Mouse (Mus musculus) hindbrain, embryonic 16.5 days (tissue): Measurements from ENCODE around the gene Socs2. TPM values are rescaled to one million over a fixed set of nuclear protein-coding genes. Genes with fewer than 3 reads are reported as not detected.

Source experiments
- ATAC-seq: fragments of 200-750 bp; cut with Nextera tagmentation; 2 replicates; pipeline ENCODE4 v1.8.0; 2017; ENCODE audit warnings: moderate TSS enrichment, moderate library complexity
- H3K27ac ChIP-seq: fragments of 300-500 bp; sonication (generic); 2 replicates; pipeline ENCODE4 v1.5.1; 2014; ENCODE audit warnings: low read depth, mild to moderate bottlenecking, control low read depth, low read length, moderate library complexity
- H3K27me3 ChIP-seq: fragments of 300-500 bp; sonication (generic); replicated peaks from 2 replicates; pipeline ENCODE4 v1.6.1; 2014; ENCODE audit warnings: low read length; ENCODE audit not compliant: control insufficient read depth, insufficient read depth
- H3K36me3 ChIP-seq: fragments of 300-500 bp; sonication (generic); 2 replicates; pipeline ENCODE4 v1.6.1; 2014; ENCODE audit warnings: mild to moderate bottlenecking, low read length, moderate library complexity, mixed read lengths; ENCODE audit not compliant: control insufficient read depth, insufficient read depth
- H3K4me1 ChIP-seq: fragments of 300-500 bp; sonication (generic); 2 replicates; pipeline ENCODE4 v1.6.1; 2014; ENCODE audit warnings: low read depth, low read length; ENCODE audit not compliant: control insufficient read depth, insufficient read depth
- H3K4me2 ChIP-seq: fragments of 300-500 bp; sonication (generic); 2 replicates; pipeline ENCODE4 v1.6.1; 2014; ENCODE audit warnings: mild to moderate bottlenecking, low read length, control low read depth, moderate library complexity
- H3K4me3 ChIP-seq: fragments of 300-500 bp; sonication (generic); 2 replicates; pipeline ENCODE4 v1.5.1; 2014; ENCODE audit warnings: mild to moderate bottlenecking, low read length, control low read depth, moderate library complexity
- H3K9ac ChIP-seq: fragments of 300-500 bp; sonication (generic); 2 replicates; pipeline ENCODE4 v1.6.1; 2014; ENCODE audit warnings: low read depth, mild to moderate bottlenecking, control low read depth, low read length, moderate library complexity
- H3K9me3 ChIP-seq: fragments of 300-500 bp; sonication (generic); 2 replicates; pipeline ENCODE4 v1.6.1; 2014; ENCODE audit warnings: mild to moderate bottlenecking, low read length, moderate library complexity; ENCODE audit not compliant: control insufficient read depth
- WGBS: fragments of 180-500 bp; shearing (Covaris S2); extraction: QIAGEN DNeasy Blood & Tissue Kit; methylation state at CpG from one replicate; pipeline ENCODE4 v1.1.7; 2014; 5-methylcytosine and 5-hydroxymethylcytosine counted together
- polyA plus RNA-seq: library from polyadenylated mRNA; unstranded; fragments of >200 nt; fragmentation: Nextera tagmentation; extraction: Ambion mirVana; gene quantifications from 2 replicates; pipeline ENCODE4 v1.2.1, GENCODE M21; 2015

Gene Socs2
- polyA plus RNA-seq, 1 experiment from 2014 or later, result 122 TPM

- no peaks in the 10 kb centered on the region for H3K9me3 ChIP-seq
- peak overlapping the region; percentile 90 for H3K9ac ChIP-seq
- peak; percentile 4; the same call in 1 of the 2 replicates for ATAC-seq
- peak overlapping the region; percentile 93 for H3K27ac ChIP-seq
- H3K27me3 ChIP-seq, result no peaks in the 10 kb centered on the region
- H3K4me3 ChIP-seq, result peak overlapping the region; percentile 90
- H3K36me3 ChIP-seq, result no peaks in the 10 kb centered on the region
- H3K4me1 ChIP-seq, result peaks cover 11% of the 10 kb centered on the region
- H3K4me2 ChIP-seq, result peak overlapping the region; percentile 98
- WGBS, result under 1% methylated on average over 15 of the region's 15 CpGs
Observed at GRCm38 (mm10) chr10:95415159-95415532, 1.8 kb downstream of the Socs2 start.

GRCm38 (mm10) chr10:95414316-95415158, 2.4 kb downstream of the Socs2 start:
- under 1% methylated on average over 64 of the region's 65 CpGs for WGBS
- peaks cover 11% of the 10 kb centered on the region for H3K4me1 ChIP-seq
- H3K27ac ChIP-seq, result peak overlapping the region; percentile 93
- H3K27me3 ChIP-seq, result no peaks in the 10 kb centered on the region
- H3K4me2 ChIP-seq, result peak overlapping the region; percentile 98
- H3K4me3 ChIP-seq, result peak overlapping the region; percentile 90
- H3K36me3 ChIP-seq, result no peaks in the 10 kb centered on the region
- peak overlapping the region; percentile 90 for H3K9ac ChIP-seq
- no peaks in the 10 kb centered on the region for H3K9me3 ChIP-seq
- peak; percentile 26; the same call in 1 of the 2 replicates for ATAC-seq

GRCm38 (mm10) chr10:95411139-95411538, 5.8 kb downstream of the Socs2 start:
- Histone ChIP-seq H3K9me3 (no peaks in the 10 kb centered on the region), H3K4me1 (peaks cover 6% of the 10 kb centered on the region), H3K9ac (no peak overlapping the region), H3K4me3 (no peak overlapping the region), H3K36me3 (no peaks in the 10 kb centered on the region), H3K4me2 (no peak overlapping the region), H3K27me3 (no peaks in the 10 kb centered on the region), H3K27ac (no peak overlapping the region)
- ATAC-seq, result no peak
- 89% methylated on average over 9 of the region's 9 CpGs for WGBS

- Histone ChIP-seq H3K4me3 (no peak overlapping the region), H3K4me1 (peaks cover 6% of the 10 kb centered on the region), H3K36me3 (no peaks in the 10 kb centered on the region), H3K9me3 (no peaks in the 10 kb centered on the region), H3K27ac (no peak overlapping the region), H3K9ac (no peak overlapping the region), H3K4me2 (no peak overlapping the region), H3K27me3 (no peaks in the 10 kb centered on the region)
- ATAC-seq, result no peak
- 91% methylated on average over 7 of the region's 7 CpGs for WGBS
Observed at GRCm38 (mm10) chr10:95410709-95411108, 6.3 kb downstream of the Socs2 start.

GRCm38 (mm10) chr10:95410209-95410608, 6.8 kb downstream of the Socs2 start:
- Histone ChIP-seq H3K9me3 (no peaks in the 10 kb centered on the region), H3K4me2 (no peak overlapping the region), H3K9ac (no peak overlapping the region), H3K4me3 (no peak overlapping the region), H3K36me3 (no peaks in the 10 kb centered on the region), H3K4me1 (peaks cover 6% of the 10 kb centered on the region), H3K27ac (no peak overlapping the region), H3K27me3 (no peaks in the 10 kb centered on the region)
- 92% methylated on average over 4 of the region's 4 CpGs for WGBS
- ATAC-seq, result no peak

- Histone ChIP-seq H3K27me3 (no peaks in the 10 kb centered on the region), H3K4me1 (peaks cover 6% of the 10 kb centered on the region), H3K27ac (no peak overlapping the region), H3K9me3 (no peaks in the 10 kb centered on the region), H3K36me3 (no peaks in the 10 kb centered on the region), H3K9ac (no peak overlapping the region), H3K4me2 (no peak overlapping the region), H3K4me3 (no peak overlapping the region)
- WGBS, result 89% methylated on average over 7 of the region's 7 CpGs
- no peak for ATAC-seq
Observed at GRCm38 (mm10) chr10:95409149-95409548, 7.8 kb downstream of the Socs2 start.

GRCm38 (mm10) chr10:95408487-95408886, 8.5 kb downstream of the Socs2 start:
- H3K4me3 ChIP-seq, result no peak overlapping the region
- no peak overlapping the region for H3K27ac ChIP-seq
- WGBS, result 81% methylated on average over 9 of the region's 9 CpGs
- no peaks in the 10 kb centered on the region; the same call in 1 of the 2 replicates for H3K4me1 ChIP-seq
- no peaks in the 10 kb centered on the region for H3K9me3 ChIP-seq
- ATAC-seq, result no peak
- H3K36me3 ChIP-seq, result no peaks in the 10 kb centered on the region
- no peak overlapping the region for H3K4me2 ChIP-seq
- no peaks in the 10 kb centered on the region for H3K27me3 ChIP-seq
- no peak overlapping the region for H3K9ac ChIP-seq

- WGBS, result 78% methylated on average over 12 of the region's 12 CpGs
- H3K4me1 ChIP-seq, result no peaks in the 10 kb centered on the region; the same call in 1 of the 2 replicates
- H3K36me3 ChIP-seq, result no peaks in the 10 kb centered on the region; the same call in 1 of the 2 replicates
- no peak overlapping the region for H3K4me2 ChIP-seq
- H3K27ac ChIP-seq, result no peak overlapping the region
- no peaks in the 10 kb centered on the region for H3K27me3 ChIP-seq
- no peak for ATAC-seq
- H3K9me3 ChIP-seq, result no peaks in the 10 kb centered on the region
- H3K4me3 ChIP-seq, result no peak overlapping the region
- no peak overlapping the region for H3K9ac ChIP-seq
Observed at GRCm38 (mm10) chr10:95407541-95408160, 9.3 kb downstream of the Socs2 start.

GRCm38 (mm10) chr10:95404774-95405173, 12.2 kb downstream of the Socs2 start:
- Histone ChIP-seq H3K4me1 (no peaks in the 10 kb centered on the region), H3K4me3 (no peak overlapping the region), H3K9ac (no peak overlapping the region), H3K27ac (no peak overlapping the region), H3K9me3 (no peaks in the 10 kb centered on the region), H3K27me3 (no peaks in the 10 kb centered on the region), H3K4me2 (no peak overlapping the region), H3K36me3 (no peaks in the 10 kb centered on the region; the same call in 1 of the 2 replicates)
- no peak for ATAC-seq
- WGBS, result 82% methylated on average over 2 of the region's 2 CpGs
